Comparison of ENCODE assay signal across 27 mouse cellular contexts in the genomic region with DNA sequence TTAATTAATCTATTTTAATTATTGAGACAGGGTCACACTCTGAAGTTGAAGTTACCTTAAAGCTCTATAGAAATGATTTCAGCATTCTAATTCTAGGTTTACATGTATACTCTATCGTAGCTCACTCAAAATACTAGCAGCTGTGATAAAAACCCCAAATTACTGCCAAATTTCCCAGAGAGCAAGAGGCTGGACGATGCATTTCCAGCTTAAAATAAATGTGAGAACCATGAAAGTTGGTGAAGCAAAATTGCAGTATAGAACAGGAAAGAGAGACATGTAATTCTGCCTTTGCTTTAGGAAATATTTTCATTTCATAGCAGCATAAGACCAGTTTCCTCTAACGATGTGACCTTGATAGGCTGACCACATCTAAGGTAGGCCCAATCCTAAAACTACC.
"Had no signal": no experiment of that assay in that cellular context is flagged by ENCODE, and none has a peak within 500 bp of the region (broad histone marks: within the 10 kb centered on the region; RNA-seq: fewer than 3 reads in every experiment).

No protein-coding gene starts in this region.

- H3K27me3 ChIP-seq: embryonic facial prominence, embryonic 12.5 days; embryonic facial prominence, embryonic 13.5 days; embryonic facial prominence, embryonic 15.5 days; forebrain, embryonic 12.5 days; forebrain, embryonic 13.5 days; forebrain, embryonic 15.5 days had no signal

- ATAC-seq: forebrain, embryonic 13.5 days; forebrain, embryonic 14.5 days; forebrain, embryonic 15.5 days; forebrain, embryonic 16.5 days; forebrain, postnatal 0 days had no signal

- H3K27ac ChIP-seq: embryonic facial prominence, embryonic 10.5 days; embryonic facial prominence, embryonic 12.5 days; embryonic facial prominence, embryonic 13.5 days; embryonic facial prominence, embryonic 15.5 days; forebrain, embryonic 10.5 days; forebrain, embryonic 12.5 days; forebrain, embryonic 13.5 days; forebrain, embryonic 15.5 days; gastrocnemius, adult 2 months; heart, adult 2 months; heart, embryonic 10.5 days had no signal

- H3K4me1 ChIP-seq: embryonic facial prominence, embryonic 10.5 days; embryonic facial prominence, embryonic 12.5 days; embryonic facial prominence, embryonic 13.5 days; embryonic facial prominence, embryonic 15.5 days; forebrain, embryonic 10.5 days; forebrain, embryonic 12.5 days; forebrain, embryonic 13.5 days; forebrain, embryonic 15.5 days; heart, embryonic 10.5 days had no signal

- H3K4me3 ChIP-seq: embryonic facial prominence, embryonic 10.5 days; embryonic facial prominence, embryonic 12.5 days; embryonic facial prominence, embryonic 13.5 days; embryonic facial prominence, embryonic 15.5 days; erythroblast, embryonic 14.5 days; forebrain, embryonic 10.5 days; forebrain, embryonic 12.5 days; forebrain, embryonic 13.5 days; forebrain, embryonic 15.5 days; gastrocnemius, adult 2 months; heart, adult 2 months; heart, embryonic 10.5 days had no signal

- DNase-seq: cerebellum, adult 9-11 months; cerebellum, postnatal 10 days; cerebellum, postnatal 14 days; cerebellum, postnatal 25 days; cerebellum, postnatal 36 days; embryo, embryonic 11 days; forebrain, postnatal 0 days; gastrocnemius, adult 2 months; gastrocnemius, postnatal 10 days; gastrocnemius, postnatal 14 days; gastrocnemius, postnatal 25 days; gastrocnemius, postnatal 36 days; heart, adult 11 months; heart, adult 18-20 months; heart, adult 2 months had no signal
